Mouse (Mus musculus) kidney, embryonic 14.5 days (tissue): Measurements from ENCODE around the gene Gm10309. TPM values are rescaled to one million over a fixed set of nuclear protein-coding genes. Genes with fewer than 3 reads are reported as not detected.

Source experiments
- ATAC-seq: fragments of 200-750 bp; cut with Nextera tagmentation; 2 replicates; pipeline ENCODE4 v1.8.0; 2017; ENCODE audit warnings: moderate number of reproducible peaks, mild to moderate bottlenecking, moderate TSS enrichment, moderate library complexity; ENCODE audit not compliant: low FRiP score, low TSS enrichment
- H3K27ac ChIP-seq: fragments of 300-500 bp; sonication (generic); 2 replicates; pipeline ENCODE4 v1.5.1; 2014; ENCODE audit warnings: low read depth, mild to moderate bottlenecking, low read length, moderate library complexity, mixed read lengths
- H3K27me3 ChIP-seq: fragments of 300-500 bp; sonication (generic); 2 replicates; pipeline ENCODE4 v1.6.1; 2014; ENCODE audit warnings: mild to moderate bottlenecking, low read length; ENCODE audit not compliant: control insufficient read depth, insufficient read depth
- H3K36me3 ChIP-seq: fragments of 300-500 bp; sonication (generic); 2 replicates; pipeline ENCODE4 v1.6.1; 2014; ENCODE audit warnings: low read length, mixed read lengths; ENCODE audit not compliant: control insufficient read depth, insufficient read depth
- H3K4me1 ChIP-seq: fragments of 300-500 bp; sonication (generic); 2 replicates; pipeline ENCODE4 v1.6.1; 2014; ENCODE audit warnings: low read length, mixed read lengths; ENCODE audit not compliant: control insufficient read depth, insufficient read depth
- H3K4me2 ChIP-seq: fragments of 300-500 bp; sonication (generic); replicated peaks from 2 replicates; pipeline ENCODE4 v1.6.1; 2014; ENCODE audit warnings: low read depth, mild to moderate bottlenecking, low read length
- H3K4me3 ChIP-seq: fragments of 300-500 bp; sonication (generic); 2 replicates; pipeline ENCODE4 v1.5.1; 2014; ENCODE audit warnings: mild to moderate bottlenecking, low read length
- H3K9ac ChIP-seq: fragments of 300-500 bp; sonication (generic); 2 replicates; pipeline ENCODE4 v1.6.1; 2014; ENCODE audit warnings: low read depth, mild to moderate bottlenecking, low read length, moderate library complexity
- H3K9me3 ChIP-seq: fragments of 300-500 bp; sonication (generic); 2 replicates; pipeline ENCODE4 v1.6.1; 2016; ENCODE audit warnings: low read length; ENCODE audit not compliant: control insufficient read depth
- WGBS: fragments of 180-500 bp; shearing (Covaris S2); extraction: QIAGEN DNeasy Blood & Tissue Kit; methylation state at CpG from one replicate; pipeline ENCODE4 v1.1.7; 2014; 5-methylcytosine and 5-hydroxymethylcytosine counted together
- polyA plus RNA-seq: library from polyadenylated mRNA; unstranded; fragments of >200 nt; fragmentation: Nextera tagmentation; extraction: Ambion mirVana; gene quantifications from 2 replicates; pipeline ENCODE4 v1.2.1, GENCODE M21; 2014

The Gm10309 gene
- polyA plus RNA-seq, 1 experiment from 2014 or later, result 0.31 TPM

DNA sequence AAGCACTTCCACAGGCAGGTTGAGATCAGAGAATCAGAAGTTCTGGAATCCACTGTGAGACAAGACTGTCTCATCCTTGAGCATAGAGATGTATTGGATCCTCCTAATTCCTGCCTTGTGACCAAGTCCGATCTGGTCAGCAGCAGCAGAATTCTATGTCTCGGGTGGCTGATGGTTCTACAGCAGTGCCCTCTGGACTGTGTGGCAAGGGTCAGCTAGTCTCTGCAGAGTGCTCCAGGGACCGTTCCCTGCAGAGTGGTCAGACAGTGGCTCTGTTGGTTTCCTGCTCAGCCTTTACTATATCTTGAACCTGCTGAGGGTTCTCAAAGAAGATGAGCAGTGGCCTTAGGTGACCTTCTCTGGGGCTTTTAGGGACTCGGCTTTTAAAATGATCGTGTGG is 17.6 kb upstream of the Gm10309 start:
- no peak overlapping the region for H3K9ac ChIP-seq
- H3K4me1 ChIP-seq, result no peaks in the 10 kb centered on the region
- H3K36me3 ChIP-seq, result no peaks in the 10 kb centered on the region
- ATAC-seq, result no peak
- no peak overlapping the region for H3K4me3 ChIP-seq
- no peak overlapping the region for H3K4me2 ChIP-seq
- H3K27me3 ChIP-seq, result no peaks in the 10 kb centered on the region
- WGBS, result 90% methylated on average over 5 of the region's 5 CpGs
- no peaks in the 10 kb centered on the region for H3K9me3 ChIP-seq
- H3K27ac ChIP-seq, result no peak overlapping the region

DNA sequence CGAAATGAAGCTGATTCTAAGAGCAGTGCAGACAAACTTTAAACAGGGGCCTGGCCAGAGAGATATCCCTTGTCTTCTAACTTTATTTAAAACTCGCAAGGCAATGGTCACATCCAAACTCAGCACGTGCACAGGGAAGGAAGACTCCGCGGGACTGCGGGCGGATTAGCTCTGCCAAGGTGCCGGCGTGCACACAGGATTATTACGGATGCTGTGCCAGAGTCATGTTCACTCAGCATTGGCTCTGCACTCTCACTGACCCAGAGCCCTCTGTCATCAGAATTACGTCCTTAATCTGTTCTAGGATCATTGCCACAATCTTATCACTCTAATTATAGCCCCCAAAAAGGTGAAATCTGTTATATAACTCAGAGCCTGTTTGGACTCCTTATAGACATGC is 16.2 kb upstream of the Gm10309 start:
- Histone ChIP-seq H3K9me3 (no peaks in the 10 kb centered on the region), H3K9ac (no peak overlapping the region), H3K4me2 (no peak overlapping the region), H3K4me3 (no peak overlapping the region), H3K27me3 (no peaks in the 10 kb centered on the region), H3K36me3 (no peaks in the 10 kb centered on the region), H3K4me1 (no peaks in the 10 kb centered on the region), H3K27ac (no peak overlapping the region)
- WGBS, result 93% methylated on average over 11 of the region's 11 CpGs
- no peak for ATAC-seq

DNA sequence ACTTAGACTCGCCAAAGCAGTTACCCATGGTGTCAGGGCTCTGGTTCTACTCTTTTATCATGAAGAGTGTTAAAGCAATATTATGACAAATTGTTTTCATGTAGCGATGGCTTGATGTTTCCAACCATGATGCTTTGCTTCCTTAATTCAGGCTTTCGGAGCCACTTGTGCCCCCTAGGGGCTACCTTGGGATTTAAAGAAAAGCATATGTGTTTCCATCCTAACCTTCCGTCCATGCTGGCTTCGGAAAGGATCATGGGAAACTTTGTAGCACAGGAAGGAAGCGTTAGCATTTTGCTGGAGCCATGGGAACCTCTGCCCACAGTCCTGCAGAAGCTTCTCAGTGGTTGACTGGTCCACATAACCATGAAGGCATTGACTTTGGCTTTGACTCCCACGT is 13.6 kb upstream of the Gm10309 start:
- Histone ChIP-seq H3K36me3 (no peaks in the 10 kb centered on the region), H3K9me3 (no peaks in the 10 kb centered on the region), H3K4me2 (no peak overlapping the region), H3K9ac (no peak overlapping the region), H3K27ac (no peak overlapping the region), H3K4me1 (no peaks in the 10 kb centered on the region), H3K4me3 (no peak overlapping the region), H3K27me3 (no peaks in the 10 kb centered on the region)
- WGBS, result 91% methylated on average over 7 of the region's 7 CpGs
- ATAC-seq, result no peak

- Histone ChIP-seq H3K4me1 (no peaks in the 10 kb centered on the region), H3K4me2 (no peak overlapping the region), H3K9me3 (no peaks in the 10 kb centered on the region), H3K9ac (no peak overlapping the region), H3K4me3 (no peak overlapping the region), H3K36me3 (no peaks in the 10 kb centered on the region), H3K27me3 (no peaks in the 10 kb centered on the region), H3K27ac (no peak overlapping the region)
- WGBS, result 80% methylated on average over 5 of the region's 5 CpGs
- ATAC-seq, result no peak
These were observed 11.6 kb upstream of the Gm10309 start for GRCm38 (mm10) chr17:86516630-86517029.

DNA sequence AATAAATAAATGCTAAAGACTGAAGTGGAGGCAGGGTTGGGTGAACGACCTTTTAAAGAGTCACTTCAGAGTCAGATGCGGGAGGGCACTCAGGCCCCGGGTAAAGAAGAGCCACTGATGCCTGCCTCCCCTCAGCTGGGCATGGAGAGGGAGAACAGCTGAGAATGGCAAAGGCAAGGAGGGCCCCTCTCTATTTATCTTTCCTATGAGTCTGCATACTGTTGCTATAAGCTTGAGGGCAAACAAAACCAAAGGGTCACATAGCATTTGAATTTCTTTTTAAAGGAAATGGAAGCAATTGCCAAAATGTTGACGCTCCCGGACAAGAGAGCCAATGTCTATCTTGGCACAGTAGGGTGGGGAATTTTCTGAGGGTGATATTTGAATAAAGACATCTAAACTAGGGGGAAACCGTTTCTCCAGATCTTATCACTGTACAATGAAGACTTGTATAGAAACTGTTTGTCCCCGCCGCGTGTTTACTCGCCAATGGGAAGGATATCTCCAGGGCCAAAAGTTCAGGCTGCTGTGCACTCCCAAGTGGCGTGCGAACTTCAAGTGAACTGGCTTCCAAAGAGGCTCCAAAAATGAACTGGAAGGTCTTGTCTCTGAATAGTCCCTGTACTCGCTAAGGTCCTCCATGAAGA is 10.1 kb upstream of the Gm10309 start:
- no peaks in the 10 kb centered on the region for H3K36me3 ChIP-seq
- H3K4me1 ChIP-seq, result 0 out of 2 replicates have a peak, but pooled peaks cover 6% of the 10 kb centered on the region
- 0 out of 2 replicates have a peak overlapping the region, but pooled peaks have one; percentile 4 for H3K27ac ChIP-seq
- 73% methylated on average over 13 of the region's 13 CpGs for WGBS
- no peak for ATAC-seq
- H3K27me3 ChIP-seq, result no peaks in the 10 kb centered on the region
- H3K9me3 ChIP-seq, result no peaks in the 10 kb centered on the region
- no peak overlapping the region for H3K4me2 ChIP-seq
- no peak overlapping the region for H3K4me3 ChIP-seq
- H3K9ac ChIP-seq, result no peak overlapping the region

GRCm38 (mm10) chr17:86509871-86510270 is 4.8 kb upstream of the Gm10309 start:
- Histone ChIP-seq H3K36me3 (no peaks in the 10 kb centered on the region), H3K9ac (no peak overlapping the region), H3K4me3 (no peak overlapping the region), H3K9me3 (no peaks in the 10 kb centered on the region), H3K4me2 (no peak overlapping the region), H3K27me3 (no peaks in the 10 kb centered on the region), H3K27ac (peak overlapping the region; percentile 3; the same call in 1 of the 2 replicates), H3K4me1 (0 out of 2 replicates have a peak, but pooled peaks cover 16% of the 10 kb centered on the region)
- no peak for ATAC-seq
- 24% methylated on average over 5 of the region's 5 CpGs for WGBS

DNA sequence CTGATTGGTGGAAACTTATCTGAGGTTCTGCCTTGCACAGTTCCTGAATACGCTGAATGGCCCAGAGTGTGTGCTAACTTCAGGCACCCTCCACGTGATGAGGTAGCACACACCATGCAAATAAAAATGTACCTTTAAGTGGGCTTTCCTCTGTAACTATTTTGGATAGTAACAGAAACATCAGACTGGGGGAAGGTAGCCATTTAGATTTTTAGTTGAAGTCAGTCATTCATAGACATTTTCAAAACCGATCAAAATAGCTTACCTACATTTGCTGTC is 3.1 kb upstream of the Gm10309 start:
- no peak overlapping the region for H3K9ac ChIP-seq
- no peaks in the 10 kb centered on the region for H3K27me3 ChIP-seq
- no peaks in the 10 kb centered on the region for H3K36me3 ChIP-seq
- 85% methylated on average over 3 of the region's 3 CpGs for WGBS
- H3K9me3 ChIP-seq, result no peaks in the 10 kb centered on the region
- H3K4me2 ChIP-seq, result no peak overlapping the region
- ATAC-seq, result no peak
- no peak overlapping the region for H3K4me3 ChIP-seq
- no peak overlapping the region for H3K27ac ChIP-seq
- H3K4me1 ChIP-seq, result 0 out of 2 replicates have a peak, but pooled peaks cover 16% of the 10 kb centered on the region

- H3K4me3 ChIP-seq, result no peak overlapping the region
- no peaks in the 10 kb centered on the region for H3K27me3 ChIP-seq
- peak overlapping the region; percentile 65; the same call in 1 of the 2 replicates for H3K27ac ChIP-seq
- WGBS, result 67% methylated on average over 19 of the region's 19 CpGs
- no peak overlapping the region for H3K9ac ChIP-seq
- H3K4me2 ChIP-seq, result no peak overlapping the region
- no peaks in the 10 kb centered on the region for H3K36me3 ChIP-seq
- ATAC-seq, result no peak
- no peaks in the 10 kb centered on the region for H3K9me3 ChIP-seq
- 0 out of 2 replicates have a peak, but pooled peaks cover 16% of the 10 kb centered on the region for H3K4me1 ChIP-seq
These were observed 2.5 kb upstream of the Gm10309 start for GRCm38 (mm10) chr17:86507342-86508211.

GRCm38 (mm10) chr17:86506881-86507280 is 1.8 kb upstream of the Gm10309 start:
- H3K27me3 ChIP-seq, result no peaks in the 10 kb centered on the region
- 65% methylated on average over 5 of the region's 5 CpGs for WGBS
- no peak overlapping the region; the same call in 1 of the 2 replicates for H3K9ac ChIP-seq
- 0 out of 2 replicates have a peak, but pooled peaks cover 16% of the 10 kb centered on the region for H3K4me1 ChIP-seq
- no peak for ATAC-seq
- H3K27ac ChIP-seq, result peak overlapping the region; percentile 65; the same call in 1 of the 2 replicates
- no peaks in the 10 kb centered on the region for H3K36me3 ChIP-seq
- no peak overlapping the region for H3K4me2 ChIP-seq
- no peaks in the 10 kb centered on the region for H3K9me3 ChIP-seq
- no peak overlapping the region for H3K4me3 ChIP-seq
